Mouse (Mus musculus): ENCODE measurements at regions not wholly inside any gene's neighbourhood (a gene's known extent, or its start where the extent isn't known, plus 50 kb on each side); places are given as distances from the start of the nearest gene placed in this dataset.

DNA sequence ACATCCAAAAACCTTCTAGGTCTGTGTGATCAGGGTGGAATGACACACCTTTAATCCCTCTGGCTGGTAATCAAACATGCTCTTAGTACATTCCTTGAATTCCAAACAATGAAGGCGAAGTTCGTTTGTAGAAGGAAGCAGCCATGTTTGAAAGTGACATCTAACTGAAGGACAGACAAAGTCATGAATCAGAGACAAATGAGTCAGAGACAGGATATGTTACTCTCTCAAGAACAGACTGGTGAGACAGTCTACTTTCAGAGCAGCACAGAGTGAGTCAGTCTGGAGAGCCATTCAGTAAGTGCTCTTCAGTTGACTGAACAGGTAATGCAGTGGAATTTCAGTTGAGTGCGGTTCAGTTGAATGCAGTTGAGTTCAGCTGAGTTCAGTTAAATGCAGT lies 150.4 kb downstream of the Cpe start:
- no peak for DNase-seq

DNA sequence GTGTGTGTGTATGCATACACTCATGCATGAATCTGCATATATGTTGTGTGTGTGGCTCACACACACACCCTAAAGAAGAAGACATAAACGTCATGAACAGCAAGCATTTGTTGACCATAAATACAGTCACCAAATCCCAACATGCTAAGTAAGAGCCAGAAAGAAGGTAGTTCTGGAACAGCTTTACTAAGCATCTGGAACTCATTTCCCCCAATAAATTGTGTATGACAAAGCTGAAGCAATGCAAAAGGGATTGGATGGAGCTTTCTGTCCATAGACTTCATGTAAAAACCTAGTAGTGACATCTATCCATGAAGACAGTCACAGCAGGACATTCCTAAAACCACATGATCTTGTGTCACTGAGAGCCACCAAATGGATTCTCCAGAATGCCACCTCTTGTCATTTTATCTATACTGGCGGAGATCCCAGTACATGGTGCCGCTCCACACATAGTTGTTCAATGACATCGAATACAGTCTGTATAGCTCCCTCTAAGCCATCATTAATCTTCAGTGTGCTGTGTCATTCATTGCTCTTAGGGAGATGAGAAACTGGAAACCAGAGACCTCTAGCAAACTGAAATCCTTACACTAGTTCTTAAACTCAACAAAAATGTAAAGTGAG lies 152.9 kb downstream of the Cpe start:
- no peak for DNase-seq

DNA sequence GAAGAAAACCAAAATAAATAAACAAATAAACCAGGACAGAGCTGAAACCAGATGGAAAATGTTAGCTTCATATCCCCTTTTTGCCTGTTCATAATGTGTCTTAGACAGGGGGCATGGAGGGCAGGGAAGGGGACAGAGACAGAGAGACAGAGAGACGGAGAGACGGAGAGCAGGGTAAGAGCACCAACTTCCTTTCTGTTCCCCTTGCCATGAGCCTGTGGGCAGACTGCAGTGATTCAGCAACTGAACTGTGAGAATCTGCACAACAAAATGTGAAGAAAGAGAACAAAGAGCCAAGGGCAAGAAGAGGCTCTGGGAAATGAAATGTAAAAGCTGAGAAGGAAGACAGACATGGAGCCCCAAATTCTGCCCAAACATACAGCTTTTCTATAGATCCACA lies 161.1 kb downstream of the Cpe start:
- DNase-seq: no peak

DNA sequence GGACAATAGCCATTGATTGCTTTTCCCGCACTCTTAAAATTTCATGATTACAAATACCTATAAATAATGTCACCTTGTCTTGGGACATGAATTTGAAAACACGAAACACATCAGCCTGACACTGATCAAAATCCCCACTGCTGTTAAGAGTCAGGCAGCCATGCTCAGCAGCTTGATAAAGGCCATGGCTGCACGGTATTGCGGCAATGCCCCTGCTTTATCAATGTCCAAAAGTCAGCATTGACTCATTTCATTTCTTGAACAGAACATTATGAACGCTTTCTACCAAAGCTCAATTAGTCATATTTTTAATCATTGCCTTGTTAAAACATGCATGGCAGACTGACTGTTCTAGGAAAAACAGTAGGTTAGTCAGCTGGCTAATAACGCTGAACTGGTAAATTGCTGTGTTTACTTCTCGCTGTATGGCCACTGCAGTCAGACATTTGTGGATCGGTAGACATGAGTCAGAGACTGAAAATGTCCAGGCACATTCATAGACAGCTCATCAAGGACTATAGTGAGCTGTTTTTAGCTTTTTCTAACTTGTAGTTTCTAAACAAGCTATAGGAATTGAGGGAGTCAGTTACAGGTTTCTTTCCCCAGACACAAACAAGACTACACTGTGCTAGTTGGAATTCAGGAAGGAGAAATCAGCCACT lies 170.3 kb downstream of the Cpe start:
- no peak for DNase-seq

DNA sequence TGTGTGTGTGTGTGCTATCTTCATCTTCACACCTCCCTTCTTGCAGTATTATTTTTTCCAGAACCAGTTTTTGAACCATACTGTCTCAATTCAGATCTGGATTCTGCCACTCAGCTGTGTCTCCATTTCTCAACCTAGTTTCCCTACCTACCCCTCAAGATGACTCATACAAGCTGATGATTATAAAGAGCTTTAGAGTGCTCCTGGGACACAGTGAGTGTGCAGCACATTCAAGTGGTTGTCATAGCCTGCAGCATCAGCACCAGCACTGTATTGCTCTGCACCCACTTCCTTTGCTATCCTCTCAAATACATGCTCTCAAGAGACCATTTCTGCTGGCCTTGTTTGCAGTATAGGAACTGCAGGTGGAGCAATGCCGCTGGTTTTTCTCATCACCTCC lies 173.2 kb downstream of the Cpe start:
- DNase-seq: no peak

DNA sequence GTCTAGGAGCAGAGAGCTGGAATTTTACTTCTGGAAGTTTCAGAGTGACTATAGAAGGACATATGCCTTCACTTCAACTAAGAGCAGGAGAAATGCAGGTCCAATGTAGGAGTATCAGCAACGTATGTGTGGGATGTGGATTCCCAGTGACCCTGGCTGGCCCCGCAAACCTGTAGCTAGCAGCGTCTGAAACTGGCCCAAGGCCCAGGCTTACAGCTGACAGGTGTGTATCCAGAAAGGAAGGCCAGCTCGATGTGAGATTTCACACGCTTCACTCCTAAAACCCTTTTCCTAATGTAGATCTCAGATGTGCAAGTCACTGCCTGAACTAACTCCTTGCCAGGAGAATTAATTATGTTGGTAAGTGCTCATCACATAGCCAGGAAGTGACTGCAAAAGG lies 176.9 kb downstream of the Cpe start:
- no peak for DNase-seq

DNA sequence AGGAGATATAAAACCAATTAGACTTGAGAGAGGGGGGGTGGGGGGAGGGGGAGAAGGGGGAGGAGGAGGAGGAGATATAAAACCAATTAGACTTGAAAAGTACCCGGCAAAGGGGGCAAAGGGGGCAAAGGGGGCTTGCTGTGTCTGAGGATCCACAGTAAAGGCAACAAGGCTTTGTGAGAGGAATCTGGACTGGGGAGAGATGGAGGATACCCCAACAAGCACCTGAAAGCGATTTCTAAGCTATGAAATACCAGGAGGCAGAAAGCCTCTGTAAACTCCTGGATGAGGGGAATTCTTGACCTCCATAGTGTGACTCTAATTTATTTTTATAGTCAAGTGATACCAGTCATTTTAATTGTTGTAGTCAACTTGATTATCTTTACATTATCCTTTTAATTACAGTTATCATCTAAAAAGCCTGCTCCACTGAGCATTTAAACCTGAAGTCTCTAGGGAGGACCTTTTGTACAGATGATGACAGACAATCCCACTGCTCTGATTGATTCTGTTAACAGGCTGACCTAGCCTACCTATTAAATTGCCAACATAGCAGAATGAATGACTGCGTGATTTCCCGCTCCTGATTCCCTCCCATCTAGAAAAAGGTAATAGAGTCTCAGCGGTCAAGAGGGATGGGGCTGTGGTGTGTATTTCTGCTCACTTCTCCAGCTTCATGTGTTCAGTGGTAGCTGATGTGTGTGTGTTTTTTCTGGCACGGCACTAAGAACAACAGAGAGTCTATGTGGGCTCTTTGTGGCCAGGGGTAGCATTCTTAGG lies 195.4 kb downstream of the Cpe start:
- no peak for DNase-seq

DNA sequence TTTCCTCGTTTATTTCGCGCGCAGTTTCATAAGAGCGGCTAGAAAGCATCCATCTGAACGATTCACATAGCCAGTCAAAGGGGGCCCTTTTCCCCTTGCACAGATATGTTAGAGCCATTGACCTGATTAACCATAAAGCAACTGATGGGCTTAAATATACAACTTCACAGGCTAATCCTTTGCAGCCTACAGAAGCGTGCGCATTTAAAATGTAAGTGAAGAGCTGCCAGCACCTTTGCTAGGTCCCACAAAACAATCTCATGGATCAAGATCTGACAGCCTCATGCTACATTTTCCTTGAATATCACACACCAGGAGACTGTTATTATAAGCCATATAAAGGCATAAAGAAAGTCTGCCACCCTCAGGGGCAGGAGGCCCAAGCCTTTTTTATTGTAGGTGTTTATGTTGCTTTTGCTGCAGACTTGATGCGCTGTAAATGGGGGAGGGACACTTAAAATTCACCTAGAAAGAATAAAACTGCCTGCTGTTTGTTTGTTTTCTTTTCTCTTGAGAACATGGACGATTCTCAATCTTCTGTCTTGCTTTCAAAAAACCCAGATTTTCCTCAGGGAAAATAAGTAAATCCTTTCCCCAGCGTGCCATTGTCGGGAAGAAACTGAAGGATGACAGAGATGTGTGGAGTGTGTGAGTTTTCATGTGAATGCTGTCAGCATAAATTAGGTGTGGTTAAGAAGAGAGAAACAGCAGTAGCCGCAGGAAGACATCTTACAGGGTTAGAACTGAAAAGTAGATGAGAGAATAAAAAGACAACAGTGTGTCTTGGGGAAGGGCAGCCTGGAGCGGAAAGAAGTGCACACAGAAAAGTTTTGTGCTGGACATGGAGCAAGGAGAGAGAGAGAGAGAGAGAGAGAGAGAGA lies 196.3 kb downstream of the Cpe start:
- DNase-seq: no peak

DNA sequence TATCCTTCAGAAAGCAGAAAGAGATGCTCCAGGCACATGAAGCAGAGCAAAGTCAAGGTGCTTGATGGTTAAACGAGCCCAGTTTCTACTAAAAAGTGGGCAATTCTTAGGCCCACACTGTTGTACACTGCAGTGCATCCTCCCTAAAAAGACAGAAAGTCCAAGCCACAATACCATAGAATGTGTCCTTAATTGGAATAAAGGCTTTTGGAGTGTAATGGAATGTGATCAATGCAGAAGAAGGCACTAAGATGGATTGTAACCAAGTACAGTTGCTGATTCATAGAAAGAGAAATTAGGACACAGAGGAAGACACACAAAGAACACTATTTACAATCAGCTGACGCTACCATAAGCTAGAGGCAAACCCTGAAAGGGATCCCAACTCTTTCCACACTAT lies 201.3 kb downstream of the Cpe start:
- DNase-seq: no peak

DNA sequence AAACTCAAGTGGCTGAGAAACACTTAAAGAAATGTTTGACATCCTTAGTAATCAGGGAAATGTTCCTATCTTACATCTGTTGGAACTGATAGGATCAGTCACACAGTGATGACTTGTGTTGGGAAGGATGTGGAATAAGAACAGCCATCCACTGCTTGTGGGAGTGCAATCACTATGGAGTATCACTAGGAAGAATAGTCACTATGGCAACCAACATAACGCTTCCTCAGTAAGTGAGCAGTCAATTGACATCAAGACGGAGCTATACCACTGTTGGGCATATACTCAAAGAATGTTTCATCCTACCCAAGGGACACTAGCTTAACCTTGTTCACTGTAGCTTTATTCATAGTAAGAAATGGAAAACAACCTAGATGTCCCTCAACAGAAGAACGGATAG lies 204.8 kb downstream of the Cpe start:
- no peak for DNase-seq

DNA sequence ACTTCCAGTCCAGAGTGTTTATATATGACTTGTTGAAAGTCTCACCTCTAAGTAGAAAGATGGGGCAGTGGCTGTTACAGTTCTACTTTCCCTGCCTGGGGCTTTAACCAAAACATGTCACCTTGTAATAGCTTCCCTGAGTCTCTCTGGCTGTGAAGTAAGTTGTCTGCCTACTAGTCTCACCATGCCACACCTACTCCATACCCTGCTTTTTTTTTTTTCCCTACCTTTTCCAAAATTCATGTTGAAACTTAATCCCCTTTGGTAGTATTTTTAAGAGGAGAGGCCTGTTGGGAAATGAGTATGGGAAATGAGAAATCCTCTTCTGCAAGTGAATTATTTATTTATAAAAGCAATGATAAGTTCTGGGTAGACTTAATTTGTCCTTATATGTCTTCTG lies 219.6 kb downstream of the Cpe start:
- DNase-seq: no peak

DNA sequence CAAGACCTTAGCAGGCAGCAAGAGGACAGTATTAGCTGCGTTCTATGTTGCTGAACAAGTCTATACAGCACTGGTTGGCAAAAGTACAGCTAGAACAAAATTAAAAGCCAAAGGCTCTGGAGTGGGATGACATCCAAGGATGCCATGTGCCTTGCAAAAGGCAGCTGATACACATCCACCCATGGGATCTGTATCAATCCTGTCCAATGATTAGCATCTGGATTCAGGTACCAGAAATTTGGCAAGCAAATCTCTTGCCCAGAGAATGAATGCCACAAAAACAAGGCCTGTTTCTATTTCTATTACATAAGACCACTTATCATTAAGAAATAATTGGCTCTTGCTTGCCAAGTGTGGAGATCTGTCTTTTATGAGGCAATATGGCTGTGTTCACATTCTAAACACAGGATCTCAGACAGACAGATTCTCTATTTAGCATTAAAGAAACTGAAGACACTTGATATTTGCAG lies 220.0 kb downstream of the Cpe start:
- DNase-seq: no peak

DNA sequence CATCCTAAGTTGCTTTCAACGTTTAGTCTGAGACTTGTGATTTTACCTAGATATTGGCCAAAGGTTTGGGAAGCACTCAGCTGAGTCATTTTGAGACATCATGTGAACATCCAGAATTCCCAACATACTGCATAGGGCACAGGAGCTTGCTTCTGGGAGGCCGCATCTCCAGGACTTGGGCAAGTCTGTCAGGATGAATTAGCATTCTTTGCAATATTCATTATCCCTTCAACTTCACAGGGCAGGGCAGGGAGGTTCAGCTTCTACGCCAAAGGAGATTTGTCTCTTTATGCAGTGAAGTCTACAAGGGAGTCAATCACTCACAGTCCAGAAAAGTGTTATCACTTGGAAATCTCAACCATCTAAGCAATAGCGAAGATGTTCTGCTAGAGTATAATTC lies 231.7 kb downstream of the Cpe start:
- DNase-seq: no peak

DNA sequence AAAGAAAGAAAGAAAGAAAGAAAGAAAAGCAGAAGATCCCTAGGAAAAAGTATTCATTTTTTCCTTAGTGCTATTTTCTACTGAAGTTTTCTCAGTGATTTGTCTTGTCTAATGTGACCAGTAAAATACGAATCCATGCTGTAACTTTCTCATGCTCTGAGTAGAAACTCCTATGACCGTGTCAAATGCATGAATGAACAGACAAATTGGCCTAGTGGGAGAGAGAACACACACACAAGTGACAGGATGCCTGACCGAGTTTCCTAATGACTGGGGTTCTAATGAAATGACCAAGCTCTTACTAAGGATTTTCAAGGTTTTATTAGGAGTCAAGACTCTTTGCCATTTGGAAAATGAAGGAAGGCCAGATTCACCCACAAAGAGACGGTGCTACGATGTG lies 235.9 kb downstream of the Cpe start:
- DNase-seq: no peak

DNA sequence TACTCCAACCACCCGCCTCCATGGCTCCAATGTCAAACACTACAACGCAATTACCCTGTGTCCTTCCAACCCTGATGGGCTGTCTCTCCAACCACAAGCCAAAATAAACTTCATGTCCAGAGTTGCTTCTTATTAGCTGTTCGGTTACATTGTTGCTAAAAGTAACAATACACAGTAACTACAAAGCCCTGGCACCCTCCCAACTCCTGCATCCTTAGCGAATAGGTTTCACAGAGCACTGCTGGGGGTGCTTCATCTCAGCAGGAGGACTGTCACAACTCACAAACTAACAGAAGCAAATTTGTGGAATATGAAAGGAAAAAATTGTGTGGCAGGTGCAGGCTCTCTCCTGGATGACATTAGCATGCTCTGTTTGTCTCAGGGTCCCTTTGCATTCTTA lies 238.1 kb downstream of the Cpe start:
- DNase-seq: no peak

DNA sequence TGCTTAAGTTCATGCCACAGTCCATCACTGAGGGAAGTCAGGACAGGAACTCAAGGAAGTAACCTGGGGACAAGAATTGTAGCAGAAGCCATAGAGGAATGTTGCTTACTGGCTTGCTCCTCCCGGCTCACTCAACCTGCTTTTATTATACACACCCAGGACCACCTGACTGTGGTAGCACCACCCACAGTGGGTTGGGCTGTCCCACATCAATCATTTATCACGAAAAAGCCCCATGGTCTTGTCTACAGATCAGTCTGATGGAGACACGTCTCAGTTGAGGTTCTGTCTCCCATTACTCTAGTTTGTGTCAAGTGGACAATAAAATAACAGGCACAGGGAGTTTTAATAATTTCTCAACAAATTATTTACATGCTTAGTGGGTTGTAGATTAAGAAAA lies 239.3 kb upstream of the Tll1 start:
- no peak for DNase-seq

DNA sequence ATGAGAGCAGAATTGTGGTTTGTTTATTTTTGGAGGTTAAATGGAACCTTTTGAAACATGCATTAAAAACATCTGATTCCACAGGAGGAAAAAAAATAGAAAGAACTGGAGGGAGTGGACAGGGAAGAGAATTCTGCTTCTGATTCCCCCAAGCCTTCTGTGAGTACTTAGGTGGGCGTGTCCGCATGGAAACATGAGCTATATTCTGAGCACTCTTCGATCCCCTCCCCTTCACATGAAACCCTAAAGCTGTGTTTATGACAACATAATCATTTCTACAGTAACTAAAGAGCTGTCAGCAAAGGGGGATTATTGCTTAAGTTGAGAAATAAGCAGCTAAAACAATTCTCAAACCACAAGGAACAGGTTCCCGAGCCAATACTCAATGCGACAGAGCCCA lies 238.4 kb upstream of the Tll1 start:
- no peak for DNase-seq

DNA sequence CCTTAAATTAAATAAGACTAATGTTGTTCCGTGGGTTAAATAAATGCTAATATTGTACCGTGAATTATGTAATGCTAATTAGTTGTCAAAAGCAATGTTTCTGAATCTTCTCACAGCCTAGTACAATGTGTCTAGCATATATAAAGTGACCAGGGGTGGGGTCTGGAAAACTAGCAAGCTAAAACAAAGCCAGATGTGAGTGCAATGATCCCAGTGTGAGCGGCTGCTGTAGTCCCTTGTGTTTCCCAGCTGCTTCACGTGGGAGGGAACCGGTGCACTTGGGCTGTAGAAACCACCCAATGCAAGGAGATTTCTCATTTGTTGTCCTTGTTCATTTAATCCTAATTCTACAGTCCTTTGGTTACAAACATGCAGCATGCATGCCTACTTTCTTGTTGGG lies 232.4 kb upstream of the Tll1 start:
- DNase-seq: no peak

DNA sequence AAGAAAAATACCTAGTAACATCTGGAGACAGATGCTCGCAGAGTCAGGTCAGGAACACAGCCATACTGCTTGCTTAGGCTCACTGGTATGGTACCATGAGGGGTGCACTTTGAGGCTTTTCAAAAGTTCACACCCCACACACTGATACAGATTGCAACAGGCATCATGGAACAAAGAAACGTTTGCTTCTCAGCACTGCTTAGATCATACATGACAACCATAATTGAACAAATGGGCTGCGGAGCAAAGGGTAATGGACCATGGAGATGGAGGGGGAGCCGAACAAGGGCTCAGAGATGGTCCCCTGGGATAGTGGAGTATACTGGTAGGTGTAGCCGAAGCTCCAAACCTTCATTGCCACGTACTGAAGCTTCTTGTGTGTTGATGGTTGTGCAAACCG lies 228.6 kb upstream of the Tll1 start:
- no peak for DNase-seq

DNA sequence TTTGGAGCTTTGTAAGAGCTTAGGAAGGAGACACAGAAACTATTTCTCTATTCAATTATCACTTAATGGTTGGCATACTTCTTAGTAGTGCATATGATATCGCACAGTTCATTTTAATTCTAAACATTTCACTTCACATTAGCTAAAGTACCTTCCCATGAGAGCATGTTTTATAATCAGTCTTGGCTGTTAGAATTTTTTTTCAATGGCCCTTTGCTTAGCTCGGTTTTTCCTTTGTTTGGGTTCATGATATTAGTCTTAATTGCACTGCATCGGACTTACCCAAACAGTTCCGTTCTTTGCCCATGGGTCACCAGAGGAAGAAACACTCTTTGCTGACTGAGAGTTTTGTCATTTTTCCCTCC lies 216.8 kb upstream of the Tll1 start:
- no peak for DNase-seq

DNA sequence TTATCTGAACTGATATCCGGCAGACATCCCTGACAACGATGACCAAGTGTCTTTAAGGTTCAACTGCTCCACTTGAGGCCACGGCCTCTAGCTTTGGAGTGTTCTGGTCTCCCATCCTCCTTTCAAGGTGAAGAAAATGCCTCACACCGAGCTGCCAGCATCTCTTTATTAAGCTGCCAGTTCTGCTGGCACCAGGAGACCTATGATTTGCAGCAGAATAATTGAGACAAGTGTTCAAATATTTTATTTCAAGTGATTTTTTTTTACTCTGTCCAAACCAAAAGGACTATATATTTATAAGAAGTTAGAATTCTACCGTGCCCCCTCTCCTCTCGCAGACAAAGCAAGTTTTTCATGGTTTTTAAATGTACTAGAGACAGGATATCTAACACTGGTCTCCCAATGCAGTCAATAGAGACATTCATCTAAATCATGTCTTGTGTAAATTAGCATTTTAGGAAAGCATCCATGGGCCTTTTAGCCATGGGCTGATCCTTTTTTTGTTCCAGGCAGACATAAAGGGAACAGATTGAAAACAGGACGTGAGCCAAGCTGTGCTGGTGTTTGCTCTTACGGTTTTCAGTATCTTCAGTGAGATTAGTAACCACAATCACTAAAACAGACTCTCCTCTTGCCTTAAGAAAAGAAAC lies 216.3 kb upstream of the Tll1 start:
- no peak for DNase-seq

DNA sequence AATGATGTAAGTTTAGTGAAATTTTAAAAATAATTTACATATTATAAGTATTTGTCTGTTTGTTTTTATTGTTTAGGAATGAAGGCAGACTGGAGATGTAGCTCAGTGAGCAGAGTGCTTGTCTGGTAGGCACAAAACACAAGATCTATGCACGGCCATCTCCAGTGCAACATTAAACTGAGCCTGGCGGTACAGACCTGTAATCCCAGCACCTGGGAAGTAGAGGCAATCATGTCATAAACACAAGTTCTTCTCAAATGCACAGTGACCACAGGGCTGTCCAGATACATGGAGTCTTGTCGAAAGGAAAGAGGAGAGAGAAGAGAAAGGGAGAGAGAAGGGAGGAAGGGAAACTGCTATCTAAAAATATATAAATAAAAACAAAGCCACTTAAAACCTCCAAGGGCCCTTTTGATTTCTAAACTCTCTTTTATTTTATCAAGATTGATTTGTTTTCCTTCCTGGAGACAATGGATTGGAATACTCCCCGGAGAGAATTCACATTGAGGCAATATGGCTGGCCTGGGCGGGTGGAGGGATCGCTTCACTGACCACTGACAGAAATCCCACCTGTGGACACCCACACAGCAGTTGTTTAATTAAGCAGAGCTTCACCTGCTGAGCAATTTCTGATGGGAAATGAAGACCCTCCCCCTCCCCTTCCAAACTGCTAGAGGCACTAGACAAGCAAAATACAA lies 215.6 kb upstream of the Tll1 start:
- no peak for DNase-seq

Measured in cerebellum, postnatal 36 days (tissue).